Mouse (Mus musculus) liver, embryonic 15.5 days (tissue): ENCODE measurements around the gene Blmh. TPM values are rescaled to one million over a fixed set of nuclear protein-coding genes. Genes with fewer than 3 reads are reported as not detected.

Source experiments
- ATAC-seq: fragments of 200-750 bp; cut with Nextera tagmentation; 2 replicates; pipeline ENCODE4 v1.8.0; 2017; ENCODE audit warnings: moderate number of reproducible peaks, mild to moderate bottlenecking, moderate library complexity; ENCODE audit not compliant: insufficient read depth
- H3K27ac ChIP-seq: fragments of 300-500 bp; sonication (generic); replicated peaks from 2 replicates; pipeline ENCODE4 v1.5.1; 2015; ENCODE audit warnings: mild to moderate bottlenecking, inconsistent platforms
- H3K27me3 ChIP-seq: fragments of 300-500 bp; sonication (generic); 2 replicates; pipeline ENCODE4 v1.6.1; 2015; ENCODE audit warnings: mild to moderate bottlenecking, inconsistent platforms
- H3K36me3 ChIP-seq: fragments of 300-500 bp; sonication (generic); replicated peaks from 2 replicates; pipeline ENCODE4 v1.6.1; 2015; ENCODE audit warnings: moderate library complexity, mild to moderate bottlenecking, inconsistent platforms
- H3K4me1 ChIP-seq: fragments of 300-500 bp; sonication (generic); replicated peaks from 2 replicates; pipeline ENCODE4 v1.6.1; 2015; ENCODE audit warnings: inconsistent platforms
- H3K4me2 ChIP-seq: fragments of 300-500 bp; sonication (generic); 2 replicates; pipeline ENCODE4 v1.6.1; 2015; ENCODE audit warnings: moderate library complexity, mild to moderate bottlenecking, inconsistent platforms
- H3K4me3 ChIP-seq: fragments of 300-500 bp; sonication (generic); replicated peaks from 2 replicates; pipeline ENCODE4 v1.5.1; 2015; ENCODE audit warnings: mild to moderate bottlenecking, inconsistent platforms
- H3K9ac ChIP-seq: fragments of 300-500 bp; sonication (generic); 2 replicates; pipeline ENCODE4 v1.6.1; 2015; ENCODE audit warnings: moderate library complexity, mild to moderate bottlenecking, inconsistent platforms
- H3K9me3 ChIP-seq: fragments of 300-500 bp; sonication (generic); replicated peaks from 2 replicates; pipeline ENCODE4 v1.6.1; 2016; ENCODE audit warnings: inconsistent platforms
- WGBS: fragments of 180-500 bp; shearing (Covaris S2); methylation state at CpG from one replicate; pipeline ENCODE4 v1.1.7; 2015; ENCODE audit warnings: mixed read lengths; ENCODE audit not compliant: insufficient replicate concordance; 5-methylcytosine and 5-hydroxymethylcytosine counted together
- polyA plus RNA-seq: library from polyadenylated mRNA; unstranded; fragments of >200 nt; fragmentation: Nextera tagmentation; extraction: Ambion mirVana; gene quantifications from 2 replicates; pipeline ENCODE4 v1.2.1, GENCODE M21; 2015

Gene Blmh
- polyA plus RNA-seq, 1 experiment from 2014 or later = 40.5 TPM

DNA sequence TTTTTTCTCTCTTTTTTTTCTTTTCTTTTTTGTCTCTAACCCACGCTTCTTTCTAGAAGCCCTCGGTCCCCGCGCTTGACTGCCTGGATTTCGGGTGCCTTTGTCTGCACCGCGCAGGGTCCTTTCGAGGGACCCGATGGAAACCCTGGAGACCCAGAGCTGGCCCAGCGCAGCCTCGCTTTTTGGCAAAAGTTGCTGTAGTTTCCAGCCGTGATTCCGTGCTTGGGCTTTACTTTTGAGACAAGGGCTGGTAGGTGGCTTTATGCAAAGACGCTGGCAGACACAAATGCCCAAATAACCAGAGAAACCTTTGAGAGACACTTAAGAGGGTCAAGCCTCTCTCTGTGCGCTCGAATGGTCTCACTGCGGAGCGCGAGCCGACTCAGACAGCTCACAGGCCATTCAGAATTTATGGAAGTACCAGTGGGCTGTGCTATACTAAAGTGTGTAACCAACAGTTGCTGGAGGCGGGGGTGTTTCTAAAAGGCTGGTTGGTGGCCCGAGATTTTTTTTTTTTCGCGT, 74.2 kb downstream of the Blmh start:
- H3K27ac ChIP-seq = no peak overlapping the region
- H3K9me3 ChIP-seq = no peaks in the 10 kb centered on the region
- H3K4me1 ChIP-seq = peaks cover 24% of the 10 kb centered on the region
- no peaks in the 10 kb centered on the region for H3K36me3 ChIP-seq
- peak overlapping the region; percentile 70 for H3K4me2 ChIP-seq
- H3K9ac ChIP-seq = no peak overlapping the region
- H3K27me3 ChIP-seq = peaks cover 82% of the 10 kb centered on the region
- peak overlapping the region; percentile 51 for H3K4me3 ChIP-seq
- ATAC-seq = no peak
- 11% methylated on average over 24 of the region's 24 CpGs for WGBS

DNA sequence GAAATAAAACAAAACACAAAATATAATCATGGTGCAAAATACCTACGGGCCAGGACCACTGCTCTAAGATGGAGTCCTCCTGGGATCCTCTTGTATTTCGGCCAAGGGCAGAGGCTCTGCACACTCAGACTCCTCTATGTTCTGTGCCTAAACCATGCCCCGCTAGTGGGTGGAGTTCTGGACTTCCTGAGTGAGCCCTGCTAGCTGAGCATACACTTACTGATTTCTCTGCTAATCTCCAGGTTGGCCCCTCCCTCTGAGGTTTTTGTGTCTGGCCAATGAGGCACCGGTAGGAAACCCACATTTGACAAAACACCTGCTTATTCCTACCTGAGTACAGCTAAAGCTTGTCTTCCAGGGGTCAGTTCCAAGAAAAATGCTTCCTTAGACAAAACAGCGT, 76.1 kb downstream of the Blmh start:
- Histone ChIP-seq H3K27ac (no peak overlapping the region), H3K27me3 (peaks cover 85% of the 10 kb centered on the region), H3K9me3 (no peaks in the 10 kb centered on the region), H3K4me2 (no peak overlapping the region), H3K4me1 (peaks cover 19% of the 10 kb centered on the region), H3K9ac (no peak overlapping the region), H3K36me3 (no peaks in the 10 kb centered on the region), H3K4me3 (no peak overlapping the region)
- WGBS = 33% methylated on average over 5 of the region's 5 CpGs
- ATAC-seq = no peak

DNA sequence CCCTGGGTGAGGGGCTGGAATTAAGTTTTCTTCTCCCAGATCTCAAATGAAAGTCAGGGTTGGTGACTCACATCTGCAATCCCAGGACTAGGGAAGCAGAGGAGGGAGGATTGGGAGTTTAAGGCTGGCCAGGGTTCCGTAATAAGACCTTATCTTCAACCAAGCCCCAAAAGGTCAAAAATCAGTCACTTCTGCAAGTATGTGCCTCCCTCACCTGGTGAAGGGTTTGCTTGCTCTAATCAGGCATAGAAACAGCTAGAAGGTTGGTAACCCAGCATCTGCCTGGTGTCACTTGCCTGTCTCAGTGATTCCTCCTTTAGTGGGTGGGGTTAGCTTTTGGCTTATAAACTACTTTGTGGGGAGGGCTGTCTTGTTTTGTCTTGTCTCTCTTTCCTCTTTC, 77.8 kb downstream of the Blmh start:
- no peak overlapping the region for H3K4me2 ChIP-seq
- H3K9me3 ChIP-seq = no peaks in the 10 kb centered on the region
- H3K9ac ChIP-seq = no peak overlapping the region
- no peak overlapping the region for H3K4me3 ChIP-seq
- no peaks in the 10 kb centered on the region for H3K36me3 ChIP-seq
- no peak for ATAC-seq
- peaks cover 14% of the 10 kb centered on the region for H3K4me1 ChIP-seq
- H3K27ac ChIP-seq = no peak overlapping the region
- 52% methylated on average over 1 of the region's 1 CpGs for WGBS
- peaks cover 77% of the 10 kb centered on the region for H3K27me3 ChIP-seq

DNA sequence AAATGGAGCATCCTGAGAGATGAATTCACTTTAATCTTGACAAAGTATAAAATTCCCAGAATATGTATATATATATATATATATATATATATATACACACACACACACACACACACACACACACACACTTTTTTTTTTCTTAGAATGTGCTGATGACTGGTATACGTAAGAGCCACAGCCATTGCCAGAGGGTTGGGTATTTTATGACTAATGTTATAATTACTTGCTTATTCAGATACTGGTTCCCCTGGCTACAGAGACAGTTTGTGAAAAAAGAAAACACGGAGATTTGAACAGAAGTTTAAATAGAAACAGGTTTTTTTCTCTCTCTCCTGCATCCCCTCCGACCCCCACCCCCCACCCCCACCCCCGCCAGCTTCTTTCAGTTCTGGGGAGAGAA, 81.3 kb downstream of the Blmh start:
- H3K4me2 ChIP-seq = no peak overlapping the region
- no peak for ATAC-seq
- H3K27me3 ChIP-seq = peaks cover 44% of the 10 kb centered on the region
- no peaks in the 10 kb centered on the region for H3K36me3 ChIP-seq
- 0 out of 2 replicates have a peak, but pooled peaks cover under 1% of the 10 kb centered on the region for H3K4me1 ChIP-seq
- H3K9me3 ChIP-seq = no peaks in the 10 kb centered on the region
- no peak overlapping the region for H3K27ac ChIP-seq
- H3K4me3 ChIP-seq = no peak overlapping the region
- no peak overlapping the region for H3K9ac ChIP-seq
- 52% methylated on average over 4 of the region's 4 CpGs for WGBS

DNA sequence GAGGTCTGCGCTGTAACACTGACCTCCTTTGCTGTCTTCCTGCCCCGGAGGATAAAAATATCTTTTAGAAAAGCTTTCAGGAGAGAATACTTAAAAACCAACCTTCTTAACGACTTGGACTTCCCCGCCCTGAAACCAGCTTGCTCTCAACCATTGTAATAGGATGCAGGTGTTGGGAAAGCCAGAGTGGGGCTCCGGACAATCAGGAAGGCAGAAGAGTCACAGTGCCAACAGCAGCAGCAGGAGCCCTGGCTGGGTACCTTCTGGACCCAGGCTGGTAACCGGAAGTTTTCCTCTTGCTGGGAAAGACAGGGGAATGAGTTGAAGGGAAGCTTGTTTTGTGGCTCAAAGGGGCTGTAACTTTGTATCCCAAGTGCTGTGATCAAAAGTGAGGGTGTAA, 82.0 kb downstream of the Blmh start:
- no peak for ATAC-seq

DNA sequence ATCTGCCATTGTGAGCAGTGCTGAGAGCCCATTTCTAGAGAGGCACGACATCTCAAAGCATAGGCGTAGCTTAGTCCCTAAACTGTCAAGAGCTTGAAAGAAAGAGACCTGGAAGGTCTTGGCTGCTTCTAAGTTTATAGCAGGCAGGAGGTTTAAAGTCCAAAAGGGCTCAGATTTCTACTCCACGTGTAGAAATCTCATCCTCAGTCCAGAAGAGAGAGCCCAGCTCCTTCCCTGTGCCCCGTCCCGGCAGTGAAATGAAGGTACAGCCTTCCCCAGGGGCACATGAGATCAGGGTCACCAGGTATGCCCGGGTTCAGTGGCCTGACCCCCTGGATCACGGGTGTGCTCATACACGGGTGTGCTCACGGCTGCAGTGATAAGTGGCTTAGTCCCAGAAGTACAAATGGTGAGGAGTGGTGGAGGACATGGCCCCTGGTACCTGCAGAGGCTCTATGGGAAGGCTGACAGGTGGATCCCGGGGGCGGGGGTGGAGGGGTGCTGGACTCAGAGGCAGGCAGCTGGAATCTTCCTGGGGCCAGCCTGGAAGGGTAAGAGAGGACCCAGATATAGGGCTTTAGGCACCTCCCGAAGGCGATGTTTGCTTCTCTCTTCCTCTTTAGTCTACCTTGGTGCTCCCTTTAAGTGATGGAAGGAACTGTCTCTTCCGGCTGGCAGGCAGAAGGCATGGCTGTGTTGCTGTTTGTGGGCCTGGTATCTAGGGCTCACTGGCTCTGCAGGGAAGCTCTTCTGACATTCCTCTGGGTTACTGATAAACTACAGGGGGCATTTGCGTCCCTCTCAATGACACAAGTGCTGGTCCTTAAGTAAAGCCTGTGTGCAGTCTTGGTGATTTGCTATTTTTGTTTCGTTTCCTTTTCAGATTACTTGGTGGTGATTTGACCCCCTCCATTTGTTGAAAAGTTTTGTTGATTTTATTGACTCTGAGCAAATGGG, 84.7 kb downstream of the Blmh start:
- Histone ChIP-seq H3K4me3 (no peak overlapping the region), H3K27me3 (peaks cover 18% of the 10 kb centered on the region), H3K4me2 (no peak overlapping the region), H3K36me3 (no peaks in the 10 kb centered on the region), H3K27ac (no peak overlapping the region), H3K9me3 (no peaks in the 10 kb centered on the region), H3K4me1 (0 out of 2 replicates have a peak, but pooled peaks cover 5% of the 10 kb centered on the region), H3K9ac (no peak overlapping the region)
- 54% methylated on average over 16 of the region's 16 CpGs for WGBS
- no peak for ATAC-seq

More for the DNA sequence above, 82.0 kb downstream of the Blmh start:
- no peaks in the 10 kb centered on the region for H3K9me3 ChIP-seq
- 0 out of 2 replicates have a peak, but pooled peaks cover 5% of the 10 kb centered on the region for H3K4me1 ChIP-seq
- peaks cover 36% of the 10 kb centered on the region for H3K27me3 ChIP-seq
- no peak overlapping the region for H3K4me2 ChIP-seq
- H3K27ac ChIP-seq = no peak overlapping the region
- H3K4me3 ChIP-seq = no peak overlapping the region
- no peaks in the 10 kb centered on the region for H3K36me3 ChIP-seq
- H3K9ac ChIP-seq = no peak overlapping the region
- WGBS = 34% methylated on average over 6 of the region's 6 CpGs

DNA sequence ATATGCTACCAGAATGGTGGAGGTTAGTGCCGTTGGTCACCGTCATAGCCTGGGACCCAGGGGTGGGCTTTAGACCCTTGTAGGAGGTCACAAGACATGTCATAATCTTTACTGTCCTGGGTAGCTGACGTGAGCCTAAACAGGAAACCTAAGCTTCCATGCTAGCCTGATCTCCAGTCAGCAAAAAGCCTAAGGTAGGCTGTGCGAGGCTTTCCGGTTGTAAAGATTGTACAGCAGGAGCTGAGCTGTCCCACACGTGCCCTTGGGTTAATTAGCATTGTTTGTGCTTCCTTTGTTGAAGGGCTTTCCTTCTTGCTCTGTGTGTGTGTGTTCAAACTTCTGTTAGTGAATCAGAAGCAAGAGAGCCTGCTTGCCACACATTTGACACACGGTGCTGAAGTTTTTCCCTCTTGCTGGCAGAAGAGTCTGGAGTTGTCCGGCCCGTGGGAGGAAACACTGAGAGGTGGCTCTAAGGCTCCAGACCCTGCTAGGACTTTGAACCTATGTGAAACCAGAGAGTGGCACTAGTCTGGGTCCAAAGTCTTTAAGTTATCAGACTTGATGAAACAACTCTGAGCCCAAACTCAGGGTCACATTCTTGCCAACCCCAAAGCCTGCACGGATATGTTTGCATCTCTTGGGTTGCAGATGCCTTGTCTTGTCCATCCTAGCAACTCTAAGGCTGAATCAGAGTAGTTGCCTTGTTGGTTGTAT, 86.3 kb downstream of the Blmh start:
- no peak overlapping the region for H3K4me3 ChIP-seq
- H3K27ac ChIP-seq = no peak overlapping the region
- no peaks in the 10 kb centered on the region for H3K9me3 ChIP-seq
- no peak overlapping the region for H3K4me2 ChIP-seq
- 58% methylated on average over 10 of the region's 10 CpGs for WGBS
- H3K36me3 ChIP-seq = no peaks in the 10 kb centered on the region
- H3K4me1 ChIP-seq = 0 out of 2 replicates have a peak, but pooled peaks cover 5% of the 10 kb centered on the region
- H3K9ac ChIP-seq = no peak overlapping the region
- H3K27me3 ChIP-seq = peaks cover 10% of the 10 kb centered on the region; the same call in 1 of the 2 replicates
- ATAC-seq = no peak

DNA sequence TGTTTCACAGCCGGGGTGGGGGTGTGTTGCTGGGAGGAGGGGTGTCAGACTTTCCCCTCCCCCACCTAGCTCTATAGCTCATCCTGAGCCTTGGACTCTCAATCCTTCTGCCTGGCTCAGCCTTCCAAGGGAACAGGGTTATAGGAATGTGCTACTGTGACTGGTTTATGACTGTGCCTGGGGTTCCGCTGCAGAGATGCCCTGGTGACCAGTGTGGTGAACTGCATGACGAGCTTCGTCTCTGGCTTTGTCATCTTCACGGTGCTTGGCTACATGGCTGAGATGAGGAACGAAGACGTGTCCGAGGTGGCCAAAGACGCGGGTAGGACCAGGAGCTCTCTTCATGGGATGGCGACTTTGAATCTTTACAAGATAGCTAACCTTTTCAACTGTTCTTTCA, 93.4 kb downstream of the Blmh start:
- 67% methylated on average over 11 of the region's 11 CpGs for WGBS
- no peaks in the 10 kb centered on the region; the same call in 1 of the 2 replicates for H3K27me3 ChIP-seq

DNA sequence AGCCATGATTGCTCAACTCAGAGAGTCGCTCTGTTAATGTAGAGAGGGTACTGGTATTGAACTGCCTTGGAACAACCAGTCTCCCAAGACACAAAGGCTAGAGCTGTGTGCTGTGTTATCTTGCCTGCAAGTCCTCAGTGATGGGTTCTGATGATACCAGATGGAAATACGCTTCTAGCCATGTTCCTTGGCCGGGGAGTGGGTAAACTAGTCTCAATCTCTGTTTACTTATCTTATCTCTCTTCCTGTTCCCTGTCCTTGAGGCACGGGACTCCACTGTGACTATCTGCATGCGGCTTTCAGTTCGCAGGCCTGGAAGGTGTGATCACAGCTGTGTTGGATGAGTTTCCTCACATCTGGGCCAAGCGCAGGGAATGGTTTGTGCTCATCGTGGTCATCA, 94.9 kb downstream of the Blmh start:
- Histone ChIP-seq H3K27ac (no peak overlapping the region), H3K27me3 (no peaks in the 10 kb centered on the region; the same call in 1 of the 2 replicates), H3K36me3 (no peaks in the 10 kb centered on the region), H3K9me3 (no peaks in the 10 kb centered on the region), H3K4me3 (no peak overlapping the region), H3K4me2 (no peak overlapping the region), H3K9ac (no peak overlapping the region), H3K4me1 (peaks cover 12% of the 10 kb centered on the region; the same call in 1 of the 2 replicates)
- ATAC-seq = no peak
- WGBS = 15% methylated on average over 8 of the region's 8 CpGs

More for the DNA sequence above, 93.4 kb downstream of the Blmh start:
- Histone ChIP-seq H3K4me3 (no peak overlapping the region), H3K36me3 (no peaks in the 10 kb centered on the region), H3K9me3 (no peaks in the 10 kb centered on the region), H3K27ac (no peak overlapping the region), H3K9ac (no peak overlapping the region), H3K4me1 (peaks cover 12% of the 10 kb centered on the region; the same call in 1 of the 2 replicates), H3K4me2 (no peak overlapping the region)
- no peak for ATAC-seq

DNA sequence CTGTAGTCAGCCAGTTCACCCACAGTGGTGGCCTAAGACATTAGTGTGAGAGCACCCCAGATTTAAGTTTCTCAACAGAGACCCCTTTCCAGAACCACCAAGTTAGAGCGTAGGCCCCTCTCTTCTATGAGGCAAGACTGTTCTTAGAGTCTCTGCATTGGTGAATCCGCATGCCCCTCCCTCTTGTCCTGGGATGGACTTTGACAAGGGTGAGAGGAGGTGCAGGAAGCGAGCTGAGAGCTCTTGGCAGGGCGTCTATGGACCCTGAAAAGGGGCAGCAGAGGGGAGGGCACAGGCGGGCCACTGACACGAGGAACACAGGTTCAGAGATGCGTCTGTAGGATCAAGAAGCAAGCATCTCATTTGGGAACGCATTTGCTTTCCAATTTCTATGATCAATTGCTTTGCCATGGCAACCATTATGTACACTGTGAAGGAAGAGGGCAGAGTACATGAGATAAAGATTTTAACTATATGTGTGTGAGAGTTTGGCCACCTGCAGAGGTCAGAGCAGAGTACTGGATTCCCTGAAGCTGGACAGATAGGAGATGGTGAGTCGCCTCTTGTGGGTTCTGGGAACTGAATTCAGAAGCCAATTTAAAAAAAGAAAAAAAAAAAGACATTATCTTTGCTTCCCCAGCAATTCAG, 97.3 kb downstream of the Blmh start:
- H3K4me3 ChIP-seq = no peak overlapping the region
- H3K36me3 ChIP-seq = no peaks in the 10 kb centered on the region
- ATAC-seq = peak; percentile 79
- H3K4me1 ChIP-seq = peaks cover 12% of the 10 kb centered on the region; the same call in 1 of the 2 replicates
- H3K4me2 ChIP-seq = 0 out of 2 replicates have a peak overlapping the region, but pooled peaks have one; percentile 25
- no peaks in the 10 kb centered on the region for H3K9me3 ChIP-seq
- no peaks in the 10 kb centered on the region for H3K27me3 ChIP-seq
- H3K27ac ChIP-seq = no peak overlapping the region
- 50% methylated on average over 9 of the region's 9 CpGs for WGBS
- no peak overlapping the region for H3K9ac ChIP-seq
